Mouse (Mus musculus) midbrain, embryonic 11.5 days (tissue): ENCODE results near the gene Nlrp4c. TPM values are rescaled to one million over a fixed set of nuclear protein-coding genes. Genes with fewer than 3 reads are reported as not detected.

Source experiments
- ATAC-seq: fragments of 200-750 bp; cut with Nextera tagmentation; 2 replicates; pipeline ENCODE4 v1.8.0; 2017; ENCODE audit warnings: moderate TSS enrichment, moderate library complexity; ENCODE audit not compliant: low FRiP score
- DNase-seq: peaks from one replicate; pipeline ENCODE4 v3.0.0; 2015; ENCODE audit warnings: low spot score; ENCODE audit errors: missing footprints
- H3K27ac ChIP-seq: fragments of 300-500 bp; sonication (generic); 2 replicates; pipeline ENCODE4 v1.5.1; 2014; ENCODE audit warnings: low read depth, low read length
- H3K27me3 ChIP-seq: fragments of 300-500 bp; sonication (generic); 2 replicates; pipeline ENCODE4 v1.6.1; 2014; ENCODE audit warnings: mild to moderate bottlenecking, low read length, moderate library complexity, mixed read lengths; ENCODE audit not compliant: control insufficient read depth, insufficient read depth
- H3K36me3 ChIP-seq: fragments of 300-500 bp; sonication (generic); 2 replicates; pipeline ENCODE4 v1.6.1; 2014; ENCODE audit warnings: mild to moderate bottlenecking, low read length, moderate library complexity, mixed read lengths; ENCODE audit not compliant: control insufficient read depth, insufficient read depth
- H3K4me1 ChIP-seq: fragments of 300-500 bp; sonication (generic); 2 replicates; pipeline ENCODE4 v1.6.1; 2014; ENCODE audit warnings: low read length; ENCODE audit not compliant: control insufficient read depth, insufficient read depth
- H3K4me2 ChIP-seq: fragments of 300-500 bp; sonication (generic); 2 replicates; pipeline ENCODE4 v1.6.1; 2014; ENCODE audit warnings: mild to moderate bottlenecking, moderate library complexity
- H3K4me3 ChIP-seq: fragments of 300-500 bp; sonication (generic); 2 replicates; pipeline ENCODE4 v1.5.1; 2014; ENCODE audit warnings: low read depth, low read length
- H3K9ac ChIP-seq: fragments of 300-500 bp; sonication (generic); 2 replicates; pipeline ENCODE4 v1.6.1; 2014; ENCODE audit warnings: low read length
- H3K9me3 ChIP-seq: fragments of 300-500 bp; sonication (generic); 2 replicates; pipeline ENCODE4 v1.6.1; 2016; ENCODE audit warnings: low read length; ENCODE audit not compliant: control insufficient read depth
- WGBS: fragments of 180-500 bp; shearing (Covaris S2); extraction: QIAGEN DNeasy Blood & Tissue Kit; methylation state at CpG from one replicate; pipeline ENCODE4 v1.1.7; 2014; 5-methylcytosine and 5-hydroxymethylcytosine counted together
- polyA plus RNA-seq: library from polyadenylated mRNA; unstranded; fragments of >200 nt; fragmentation: Nextera tagmentation; extraction: Ambion mirVana; gene quantifications from 2 replicates; pipeline ENCODE4 v1.2.1, GENCODE M21; 2014

Nlrp4c gene
- polyA plus RNA-seq, 1 experiment from 2014 or later: not detected

DNA sequence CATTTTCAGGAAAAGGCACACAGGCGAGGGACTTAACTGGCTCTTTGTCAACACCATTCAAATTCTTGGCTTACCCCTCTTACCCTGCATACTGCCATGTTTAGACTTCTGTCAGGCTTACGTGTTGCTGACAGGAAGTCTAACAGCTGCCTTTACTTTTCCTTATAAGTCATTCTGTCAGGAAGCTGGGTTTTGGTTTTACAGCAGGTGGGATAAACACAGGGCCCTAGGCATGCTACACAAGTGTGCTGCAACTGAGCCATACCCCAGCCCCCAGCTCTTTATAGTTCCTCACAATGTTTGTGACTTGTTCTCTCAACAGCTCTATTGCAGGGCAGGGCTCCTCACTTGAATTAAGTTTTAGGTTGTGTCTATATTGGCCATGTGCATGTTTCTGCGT is 94.3 kb downstream of the Nlrp4c start:
- Histone ChIP-seq H3K4me1 (no peaks in the 10 kb centered on the region), H3K27me3 (no peaks in the 10 kb centered on the region), H3K4me2 (no peak overlapping the region), H3K36me3 (0 out of 2 replicates have a peak, but pooled peaks cover 6% of the 10 kb centered on the region), H3K9me3 (no peaks in the 10 kb centered on the region), H3K4me3 (no peak overlapping the region), H3K9ac (no peak overlapping the region), H3K27ac (no peak overlapping the region)
- 87% methylated on average over 3 of the region's 3 CpGs for WGBS
- DNase-seq (peak; percentile 64), ATAC-seq (no peak)

DNA sequence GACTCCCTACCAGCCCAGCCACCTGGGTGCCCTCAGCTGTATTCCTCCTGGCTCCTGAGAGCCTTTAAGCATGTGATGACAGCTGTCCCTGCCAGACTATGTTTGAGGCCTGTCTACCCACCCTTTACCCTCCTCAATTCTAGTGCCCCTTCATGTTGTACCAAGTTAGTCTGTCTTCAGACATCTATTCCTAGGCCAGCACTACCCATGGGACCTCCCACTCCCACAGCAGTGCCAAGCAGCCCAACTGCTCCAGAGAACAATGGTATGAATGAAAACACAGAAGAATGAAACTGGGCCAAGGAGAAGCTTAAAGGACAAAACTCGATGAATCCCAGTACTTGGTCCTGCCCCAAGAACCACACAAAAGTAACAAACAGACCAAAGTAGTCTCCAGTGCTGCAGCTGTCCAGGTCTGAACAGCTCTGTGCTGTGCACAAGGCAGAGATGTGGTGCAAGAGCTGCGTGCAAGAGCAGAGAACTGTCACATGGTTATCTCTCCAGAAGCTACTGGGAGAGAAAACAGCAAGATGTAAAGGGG is 99.1 kb downstream of the Nlrp4c start:
- H3K4me3 ChIP-seq: no peak overlapping the region
- no peak overlapping the region for H3K4me2 ChIP-seq
- H3K27me3 ChIP-seq: no peaks in the 10 kb centered on the region
- no peaks in the 10 kb centered on the region for H3K4me1 ChIP-seq
- 0 out of 2 replicates have a peak, but pooled peaks cover 2% of the 10 kb centered on the region for H3K36me3 ChIP-seq
- DNase-seq: peak; percentile 35
- no peak for ATAC-seq
- no peaks in the 10 kb centered on the region for H3K9me3 ChIP-seq
- H3K9ac ChIP-seq: no peak overlapping the region
- WGBS: 91% methylated on average over 2 of the region's 2 CpGs
- no peak overlapping the region for H3K27ac ChIP-seq

DNA sequence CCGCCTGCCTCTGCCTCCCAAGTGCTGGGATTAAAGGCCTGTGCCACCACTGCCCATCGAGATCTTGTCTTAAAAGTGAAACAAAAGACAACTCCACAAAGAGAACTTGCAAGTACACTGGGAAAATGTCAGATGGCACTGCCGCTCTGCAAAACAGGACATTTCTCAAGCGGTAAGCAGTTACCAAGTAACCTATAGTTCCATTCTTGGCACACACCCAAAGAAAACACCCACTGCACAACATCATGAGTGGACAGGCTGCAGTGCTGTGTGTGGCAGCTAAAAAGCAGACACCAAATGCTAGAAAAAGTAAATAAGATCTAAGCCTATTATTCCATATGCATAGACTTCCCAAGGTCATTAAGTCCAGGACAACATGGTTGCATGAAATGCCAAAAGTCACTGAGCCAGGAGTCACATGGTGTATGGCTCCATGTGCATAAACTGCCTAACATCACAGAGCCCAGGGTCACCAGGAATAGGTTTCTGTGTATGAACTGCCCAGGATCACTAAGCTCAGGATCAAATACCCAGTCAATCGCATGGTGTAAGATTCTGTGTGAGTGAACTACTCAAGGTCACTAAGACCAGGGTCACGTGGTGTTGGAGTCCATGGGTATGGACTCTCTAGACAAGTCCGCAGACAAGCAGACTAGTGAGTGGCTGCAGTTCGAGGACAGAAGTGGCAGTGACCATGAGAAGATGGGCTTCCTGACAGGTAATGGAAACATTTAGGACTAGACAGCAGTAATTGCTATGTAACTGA is 100.6 kb downstream of the Nlrp4c start:
- ATAC-seq (no peak), DNase-seq (peak; percentile 23)
- WGBS: 94% methylated on average over 8 of the region's 8 CpGs
- Histone ChIP-seq H3K4me2 (no peak overlapping the region), H3K9ac (no peak overlapping the region), H3K9me3 (no peaks in the 10 kb centered on the region), H3K4me1 (no peaks in the 10 kb centered on the region), H3K36me3 (0 out of 2 replicates have a peak, but pooled peaks cover 2% of the 10 kb centered on the region), H3K27me3 (no peaks in the 10 kb centered on the region), H3K27ac (no peak overlapping the region), H3K4me3 (no peak overlapping the region)

DNA sequence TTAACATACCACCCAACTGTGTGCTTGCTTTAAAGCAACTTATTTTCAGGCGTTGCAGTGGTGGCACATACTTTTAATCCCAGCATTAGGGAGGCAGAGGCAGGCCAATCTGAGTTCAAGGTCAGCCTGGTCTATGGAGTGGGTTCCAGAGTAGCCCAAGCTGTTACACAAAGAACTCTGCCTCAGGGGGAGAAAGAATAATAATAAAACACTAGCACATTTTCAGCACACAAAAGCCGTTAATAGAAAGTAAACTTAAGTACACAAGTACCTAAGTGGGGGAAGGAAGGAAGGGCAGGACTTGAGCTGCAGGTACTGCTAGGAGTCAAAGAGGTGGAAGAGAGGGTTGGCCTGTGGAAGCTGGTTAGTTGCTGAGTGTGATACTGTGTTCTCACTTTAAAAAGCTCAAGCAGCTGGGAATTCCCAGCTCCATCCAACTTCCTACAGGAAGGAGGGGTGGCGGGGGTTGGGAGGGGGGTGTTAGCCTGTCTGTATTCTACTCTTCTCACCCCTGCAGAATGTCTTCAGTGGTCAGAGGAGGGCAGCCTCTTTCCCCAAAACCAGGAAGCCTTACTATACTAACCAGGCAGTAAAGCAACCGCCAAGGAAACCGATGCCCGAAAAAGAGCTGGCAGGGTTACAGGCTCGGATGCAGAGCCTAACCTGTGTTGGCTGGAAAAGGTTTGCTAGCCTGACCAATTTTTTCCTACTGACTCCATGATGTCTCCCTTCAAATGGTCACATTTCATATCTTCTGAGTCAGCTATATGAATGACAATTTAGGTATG is 101.4 kb downstream of the Nlrp4c start:
- DNase-seq (peak; percentile 8), ATAC-seq (no peak)
- WGBS: 87% methylated on average over 7 of the region's 7 CpGs
- H3K27me3 ChIP-seq: no peaks in the 10 kb centered on the region
- H3K9me3 ChIP-seq: no peaks in the 10 kb centered on the region
- H3K4me3 ChIP-seq: no peak overlapping the region
- 0 out of 2 replicates have a peak, but pooled peaks cover 2% of the 10 kb centered on the region for H3K36me3 ChIP-seq
- no peak overlapping the region for H3K27ac ChIP-seq
- no peak overlapping the region for H3K9ac ChIP-seq
- no peaks in the 10 kb centered on the region for H3K4me1 ChIP-seq
- H3K4me2 ChIP-seq: no peak overlapping the region

DNA sequence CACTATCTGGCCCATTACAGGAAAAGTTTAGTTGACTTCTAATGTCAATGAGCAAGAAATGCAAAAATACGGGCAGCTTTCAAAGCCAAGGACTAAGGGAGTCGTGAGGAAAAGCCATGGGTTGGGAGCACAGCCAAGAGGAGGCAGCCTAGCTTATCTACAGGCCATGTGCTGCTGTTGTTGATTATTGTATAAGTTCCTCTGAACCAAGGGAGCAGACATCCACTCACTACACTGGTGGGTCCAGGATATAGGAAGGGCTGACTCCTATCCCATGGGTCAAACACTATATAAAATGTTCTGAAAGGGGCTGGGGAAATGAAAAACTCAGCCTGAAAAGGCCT is 102.0 kb downstream of the Nlrp4c start:
- Histone ChIP-seq H3K4me3 (no peak overlapping the region), H3K9me3 (no peaks in the 10 kb centered on the region), H3K27ac (no peak overlapping the region), H3K27me3 (no peaks in the 10 kb centered on the region), H3K4me2 (no peak overlapping the region), H3K36me3 (0 out of 2 replicates have a peak, but pooled peaks cover 2% of the 10 kb centered on the region), H3K9ac (no peak overlapping the region), H3K4me1 (no peaks in the 10 kb centered on the region)
- no peak for ATAC-seq
- 93% methylated on average over 2 of the region's 2 CpGs for WGBS
- peak; percentile 45 for DNase-seq

DNA sequence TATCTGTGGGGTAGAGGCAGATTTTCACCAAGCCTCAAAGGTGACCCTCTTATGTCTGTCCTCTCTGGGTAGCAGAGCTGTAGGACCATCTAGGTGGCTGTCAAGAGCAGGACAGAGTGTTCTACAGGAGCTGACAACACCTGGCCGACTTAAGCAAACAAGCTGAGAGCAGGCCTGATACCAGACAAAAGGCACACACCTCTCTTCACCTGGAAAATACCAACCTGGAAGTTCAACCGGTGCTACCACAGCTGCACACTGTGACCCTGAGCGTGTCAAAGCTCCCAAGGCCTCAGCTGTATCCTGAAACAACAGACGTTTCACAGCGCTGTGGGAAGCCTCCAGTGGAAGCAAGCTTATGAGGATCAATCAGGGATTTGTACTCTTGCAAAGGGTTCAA is 102.7 kb downstream of the Nlrp4c start:
- Histone ChIP-seq H3K4me2 (no peak overlapping the region), H3K27ac (no peak overlapping the region), H3K4me1 (no peaks in the 10 kb centered on the region), H3K9ac (no peak overlapping the region), H3K27me3 (no peaks in the 10 kb centered on the region), H3K9me3 (no peaks in the 10 kb centered on the region), H3K36me3 (no peaks in the 10 kb centered on the region), H3K4me3 (no peak overlapping the region)
- 89% methylated on average over 5 of the region's 5 CpGs for WGBS
- ATAC-seq (no peak), DNase-seq (peak; percentile 28)

DNA sequence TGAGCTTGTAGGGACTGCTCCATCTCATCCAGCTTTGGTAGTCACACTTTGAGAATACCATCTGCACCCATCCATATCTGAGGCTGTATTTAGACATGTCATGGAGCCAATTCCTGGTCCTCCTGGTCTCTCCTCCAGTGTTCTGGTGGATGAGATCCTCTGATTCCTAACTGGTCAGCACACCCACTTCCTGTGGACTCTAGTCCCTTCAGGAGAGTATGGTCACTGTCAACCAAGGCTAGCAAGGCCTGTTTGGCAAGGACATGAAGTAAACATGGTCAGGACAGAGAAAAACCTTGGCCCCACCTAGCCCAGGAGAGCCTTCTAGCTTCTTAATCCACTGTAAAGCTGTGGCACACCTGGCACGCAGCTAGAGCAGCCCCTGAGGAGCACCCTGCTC is 106.3 kb downstream of the Nlrp4c start:
- ATAC-seq (no peak), DNase-seq (no peak)
- WGBS: 95% methylated on average over 1 of the region's 1 CpGs
- Histone ChIP-seq H3K9ac (no peak overlapping the region), H3K27me3 (no peaks in the 10 kb centered on the region), H3K9me3 (no peaks in the 10 kb centered on the region), H3K36me3 (no peaks in the 10 kb centered on the region), H3K27ac (no peak overlapping the region), H3K4me2 (no peak overlapping the region), H3K4me1 (peaks cover 10% of the 10 kb centered on the region), H3K4me3 (no peak overlapping the region)

DNA sequence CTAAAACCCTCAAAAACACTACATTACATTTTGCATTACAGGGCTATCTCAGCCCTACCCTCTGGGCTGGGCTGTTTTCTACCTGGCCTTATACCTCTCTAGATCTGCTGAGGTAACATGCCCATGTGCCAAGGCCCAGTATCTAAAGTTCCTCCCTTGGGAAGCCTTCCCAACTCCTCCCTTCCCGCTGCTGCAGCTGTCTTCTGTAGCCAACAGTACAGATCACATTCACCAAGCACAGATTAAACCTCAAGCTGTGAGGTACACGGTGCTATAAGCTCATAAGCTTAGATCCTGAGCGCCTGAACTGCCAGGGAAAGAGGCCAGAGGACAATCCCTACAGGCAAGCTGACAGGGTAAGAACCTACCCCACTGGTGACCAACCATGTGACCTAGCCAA is 107.1 kb downstream of the Nlrp4c start:
- Histone ChIP-seq H3K4me2 (no peak overlapping the region), H3K4me1 (peaks cover 13% of the 10 kb centered on the region), H3K9ac (no peak overlapping the region), H3K27ac (no peak overlapping the region), H3K36me3 (no peaks in the 10 kb centered on the region), H3K4me3 (no peak overlapping the region), H3K9me3 (no peaks in the 10 kb centered on the region), H3K27me3 (no peaks in the 10 kb centered on the region)
- DNase-seq (peak; percentile 71), ATAC-seq (no peak)
- 87% methylated on average over 3 of the region's 3 CpGs for WGBS

DNA sequence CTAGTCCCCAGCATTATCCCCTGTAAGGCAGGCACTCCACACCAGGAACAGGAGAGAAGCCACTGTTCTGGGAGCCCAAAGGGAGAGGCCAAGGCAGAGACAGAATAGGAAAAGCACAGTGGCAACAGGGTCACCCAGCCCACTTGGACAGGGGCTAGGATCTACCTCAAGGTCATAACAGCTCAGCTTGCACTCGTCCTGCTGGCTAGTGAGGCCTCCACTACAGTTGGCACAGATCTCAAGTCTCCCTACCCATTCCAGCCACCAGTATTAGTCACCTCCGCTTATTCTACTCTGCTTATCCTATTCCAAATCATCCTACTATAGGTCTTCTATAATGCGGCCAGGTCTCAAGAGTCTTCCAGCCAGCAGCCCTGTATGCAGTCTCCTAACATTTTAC is 108.2 kb downstream of the Nlrp4c start:
- no peak overlapping the region for H3K27ac ChIP-seq
- no peak overlapping the region for H3K9ac ChIP-seq
- no peak overlapping the region for H3K4me2 ChIP-seq
- no peaks in the 10 kb centered on the region for H3K9me3 ChIP-seq
- peaks cover 13% of the 10 kb centered on the region for H3K4me1 ChIP-seq
- DNase-seq: peak; percentile 59
- WGBS: 93% methylated on average over 3 of the region's 3 CpGs
- no peaks in the 10 kb centered on the region for H3K36me3 ChIP-seq
- ATAC-seq: no peak
- H3K27me3 ChIP-seq: no peaks in the 10 kb centered on the region
- no peak overlapping the region for H3K4me3 ChIP-seq
